Mouse (Mus musculus): ENCODE measurements around the gene Wdr13. TPM values are rescaled to one million over a fixed set of nuclear protein-coding genes. Genes with fewer than 3 reads are reported as not detected.
"Not testable (repeated sequence)": the region's sequence is repeated elsewhere in the genome, so short reads cannot be mapped to it uniquely, and the experiment has no call there.

Wdr13 gene
- total RNA-seq, 2 experiments from 2014 or later = 43.6 to 46.6 TPM

DNA sequence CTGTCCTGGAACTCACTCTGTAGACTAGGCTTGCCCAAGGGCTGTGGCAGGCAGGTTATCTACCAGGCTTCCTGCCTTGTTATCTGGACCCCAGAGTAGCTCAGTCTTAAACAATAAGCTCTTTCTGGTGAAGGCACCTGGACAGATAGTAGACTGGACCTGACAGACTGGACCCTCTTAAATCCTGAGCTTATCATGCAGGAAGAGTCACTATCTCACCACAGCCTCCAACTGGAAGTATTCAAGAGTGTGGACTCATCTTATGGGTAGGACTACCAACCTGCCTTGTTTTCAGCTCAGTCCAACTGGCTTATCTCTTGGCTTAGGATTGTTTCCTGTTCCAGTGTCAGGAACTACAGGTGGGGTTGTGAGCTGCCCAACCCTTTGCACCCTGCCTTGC lies 15.4 kb downstream of the Wdr13 start:
- intact Hi-C loops (cut with DNase I) = no loop called here
- no peak for DNase-seq (ENCODE audit: low spot score)

DNA sequence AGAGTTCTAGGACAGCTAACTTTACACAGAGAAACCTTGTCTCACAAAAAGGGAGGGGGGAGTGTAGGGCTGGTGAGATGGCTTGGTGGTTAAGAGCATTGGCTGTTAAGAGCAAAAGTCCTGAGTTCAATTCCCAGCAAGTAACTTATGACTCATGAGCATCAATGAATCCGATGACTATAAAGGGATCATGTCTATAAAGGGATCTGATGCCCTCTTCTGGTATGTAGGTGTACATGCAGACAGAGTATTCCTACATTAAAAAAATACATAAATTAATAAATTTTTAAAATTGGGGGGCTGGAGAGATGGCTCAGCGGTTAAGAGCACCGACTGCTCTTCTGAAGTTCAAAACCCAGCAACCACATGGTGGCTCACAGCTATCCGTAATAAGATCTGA lies 17.4 kb downstream of the Wdr13 start:
- no peak for DNase-seq (ENCODE audit: low spot score)
- intact Hi-C loops (cut with DNase I) = no loop called here

DNA sequence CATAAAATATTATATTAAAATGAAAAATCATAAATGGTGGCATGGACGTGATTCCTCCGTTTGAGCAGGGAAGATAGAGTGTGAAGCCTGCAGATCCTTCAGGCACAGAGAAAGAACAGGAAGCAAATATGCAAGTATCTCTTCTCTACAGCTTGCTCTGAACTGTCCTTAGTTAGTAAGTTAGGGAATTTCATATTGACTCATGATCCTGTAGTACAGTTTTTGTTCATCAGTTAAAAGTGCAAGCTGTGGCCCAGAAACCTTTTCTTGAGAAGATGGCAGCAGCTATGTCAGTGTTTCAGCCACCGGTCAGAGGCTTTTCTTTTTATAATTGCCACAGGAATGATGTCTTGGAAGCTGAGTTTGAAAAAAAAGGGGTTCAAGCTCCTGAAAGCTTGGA lies 27.7 kb downstream of the Wdr13 start:
- intact Hi-C loops (cut with DNase I) = no loop called here
- DNase-seq (ENCODE audit: low spot score) = no peak

DNA sequence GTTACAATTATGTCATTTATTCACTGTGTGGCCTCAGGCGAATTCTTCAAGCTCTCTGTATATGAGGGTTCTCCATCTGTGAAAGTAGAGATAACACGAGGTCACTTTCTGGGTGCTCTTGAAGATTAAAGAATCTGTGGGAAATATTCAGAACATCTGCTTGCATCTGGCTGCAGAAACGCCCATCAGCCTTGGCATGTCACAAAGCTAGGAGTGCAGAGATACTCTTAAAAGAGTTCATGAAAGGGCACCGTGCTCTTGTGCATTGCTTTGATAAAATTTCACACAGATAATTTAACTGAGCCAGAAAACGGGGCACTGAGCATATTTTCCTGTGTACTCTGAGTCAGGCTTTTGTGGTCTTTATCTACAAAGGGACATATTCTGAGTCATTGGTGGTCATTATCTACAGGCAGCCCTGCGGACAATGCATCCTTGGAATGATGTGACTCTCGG lies 30.5 kb downstream of the Wdr13 start:
- intact Hi-C loops (cut with DNase I) = no loop called here

DNA sequence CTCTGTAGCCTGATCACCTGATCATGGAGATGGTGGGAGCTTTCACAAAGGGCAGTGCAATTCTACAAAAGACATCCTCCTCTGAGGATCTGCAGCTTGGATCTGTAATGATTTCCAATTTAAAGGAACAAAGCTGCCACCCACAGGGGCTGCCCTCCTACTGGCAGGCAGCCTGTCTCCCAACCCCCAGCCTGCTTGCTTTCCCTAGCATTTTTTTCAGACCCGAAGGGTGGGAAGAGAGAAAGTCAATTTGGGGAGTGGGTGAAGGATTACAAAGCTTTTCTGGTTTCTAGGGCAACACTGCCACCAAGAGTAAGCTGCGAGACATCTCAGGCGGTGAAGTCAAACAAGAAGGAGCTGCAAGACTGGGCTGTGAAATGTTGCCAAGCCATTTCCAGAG lies 31.7 kb downstream of the Wdr13 start:
- intact Hi-C loops (cut with DNase I) = no loop called here
- DNase-seq (ENCODE audit: low spot score) = no peak

More for the DNA sequence above, 30.5 kb downstream of the Wdr13 start:
- no peak for DNase-seq (ENCODE audit: low spot score)

DNA sequence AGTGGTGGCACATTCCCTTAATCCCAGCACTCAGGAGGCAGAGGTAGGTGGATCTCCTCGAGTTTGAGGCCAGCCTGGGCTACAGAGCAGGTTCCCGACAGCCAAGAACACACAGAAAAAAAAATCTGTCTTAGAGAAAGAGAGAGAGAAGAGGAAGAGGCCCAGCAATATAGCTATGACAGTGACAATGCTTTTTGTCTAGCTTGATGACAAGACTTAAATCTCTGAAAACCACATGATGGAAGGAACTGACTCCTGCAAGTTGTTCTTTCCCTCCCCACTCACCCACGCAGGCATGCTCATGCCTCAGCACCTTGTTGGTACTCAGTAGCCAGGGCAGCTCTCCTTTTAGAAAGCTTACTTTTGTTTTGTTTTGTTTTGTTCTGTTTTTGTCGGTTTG lies 33.3 kb downstream of the Wdr13 start:
- intact Hi-C loops (cut with DNase I) = no loop called here
- DNase-seq (ENCODE audit: low spot score) = no peak

DNA sequence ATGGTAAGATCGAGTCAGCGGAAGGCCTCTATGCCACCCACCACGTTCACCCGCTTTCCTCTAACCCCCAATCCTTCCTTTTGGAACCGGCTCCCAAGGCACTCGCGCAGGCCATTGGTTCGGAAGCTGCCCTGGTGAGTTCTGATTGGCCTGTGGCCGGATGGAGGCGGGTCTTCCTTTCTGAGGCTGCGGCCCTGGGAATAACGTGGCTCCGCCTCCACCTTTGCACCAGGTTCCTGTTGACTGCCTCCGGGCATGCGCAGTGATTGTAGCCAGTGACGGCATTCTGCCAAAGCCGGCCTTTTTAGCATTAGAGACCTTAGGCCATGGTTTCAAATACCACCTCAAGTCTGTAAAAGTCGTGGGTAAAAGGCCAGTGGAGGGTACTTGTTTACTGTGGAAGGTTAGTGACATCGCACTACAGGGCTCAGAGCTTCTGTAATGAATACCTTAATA lies 35.9 kb downstream of the Wdr13 start:
- intact Hi-C loops (cut with DNase I) = no loop called here
- peak; percentile 93 for DNase-seq (ENCODE audit: low spot score)

DNA sequence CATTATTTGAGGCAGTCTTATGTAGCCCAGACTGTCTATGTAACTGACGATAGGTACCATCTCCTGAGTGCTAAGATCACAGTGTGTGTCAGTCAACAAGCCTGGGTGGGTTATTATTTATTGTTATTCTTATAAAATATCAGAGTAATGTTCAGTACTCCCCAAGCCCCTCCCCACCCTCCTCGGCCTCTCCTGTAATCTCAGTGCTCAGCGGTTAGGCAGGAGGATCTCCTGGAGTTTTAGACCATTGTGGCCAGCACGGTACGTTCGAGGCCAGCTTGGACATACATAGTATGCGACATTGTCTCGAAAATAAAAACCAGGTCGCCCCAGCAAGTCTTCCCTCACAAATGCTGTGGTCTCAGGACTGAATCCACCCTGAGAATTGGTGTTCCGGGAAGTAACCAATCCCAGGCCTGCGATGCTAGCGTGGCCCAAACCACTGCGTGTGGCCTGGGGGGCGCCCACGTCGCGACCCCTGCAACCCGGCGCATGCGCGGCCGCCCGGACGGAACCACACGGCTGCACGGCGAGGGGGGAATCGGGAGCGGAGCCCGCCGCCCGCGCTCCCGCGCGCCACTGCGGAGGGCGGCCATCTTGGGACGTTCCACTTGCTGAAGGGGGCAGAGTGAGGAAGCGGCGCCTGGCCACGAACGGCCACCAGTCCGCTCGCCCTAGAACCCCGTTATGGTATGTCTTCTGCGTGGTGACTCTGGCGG lies 36.5 kb downstream of the Wdr13 start:
- intact Hi-C loops (cut with DNase I) = not testable (repeated sequence)
- peak; percentile 87 for DNase-seq (ENCODE audit: low spot score)

DNA sequence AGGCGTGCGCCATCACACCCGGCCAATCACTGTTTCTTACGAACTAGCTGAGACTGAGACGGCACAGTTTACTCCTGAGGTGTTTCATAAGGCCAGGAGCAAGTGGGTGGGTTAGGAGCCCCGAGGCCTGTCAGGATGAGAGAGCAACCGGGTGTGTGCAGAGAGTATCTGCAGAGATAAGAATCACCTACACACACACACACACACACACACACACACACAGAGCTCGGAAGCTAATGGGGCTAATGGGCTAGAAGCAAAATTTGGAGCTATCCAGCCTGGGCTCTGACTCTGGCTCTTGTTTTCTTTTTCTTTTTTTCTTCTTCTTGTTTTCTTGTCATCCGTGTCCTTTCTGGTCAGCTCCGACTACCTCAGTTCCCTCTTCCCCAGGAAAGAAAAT lies 37.1 kb downstream of the Wdr13 start:
- intact Hi-C loops (cut with DNase I) = no loop called here
- DNase-seq (ENCODE audit: low spot score) = no peak

DNA sequence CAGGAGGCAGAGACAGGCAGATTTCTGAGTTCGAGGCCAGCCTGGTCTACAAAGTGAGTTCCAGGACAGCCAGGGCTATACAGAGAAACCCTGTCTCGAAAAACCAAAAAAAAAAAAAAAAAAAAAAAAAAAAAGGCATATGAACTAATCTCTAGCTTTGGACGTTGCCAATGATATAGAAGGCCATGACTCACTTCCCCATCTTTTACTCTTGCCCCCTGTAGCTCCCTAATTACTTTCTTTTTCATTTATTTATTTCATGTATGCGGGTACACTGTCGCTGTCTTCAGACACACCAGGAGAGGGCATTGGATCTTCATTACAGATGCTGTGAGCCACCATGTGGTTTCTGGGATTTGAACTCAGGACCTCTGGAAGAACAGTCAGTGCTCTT lies 41.7 kb downstream of the Wdr13 start:
- DNase-seq (ENCODE audit: low spot score); intact Hi-C loops (cut with DNase I): not testable (repeated sequence)

DNA sequence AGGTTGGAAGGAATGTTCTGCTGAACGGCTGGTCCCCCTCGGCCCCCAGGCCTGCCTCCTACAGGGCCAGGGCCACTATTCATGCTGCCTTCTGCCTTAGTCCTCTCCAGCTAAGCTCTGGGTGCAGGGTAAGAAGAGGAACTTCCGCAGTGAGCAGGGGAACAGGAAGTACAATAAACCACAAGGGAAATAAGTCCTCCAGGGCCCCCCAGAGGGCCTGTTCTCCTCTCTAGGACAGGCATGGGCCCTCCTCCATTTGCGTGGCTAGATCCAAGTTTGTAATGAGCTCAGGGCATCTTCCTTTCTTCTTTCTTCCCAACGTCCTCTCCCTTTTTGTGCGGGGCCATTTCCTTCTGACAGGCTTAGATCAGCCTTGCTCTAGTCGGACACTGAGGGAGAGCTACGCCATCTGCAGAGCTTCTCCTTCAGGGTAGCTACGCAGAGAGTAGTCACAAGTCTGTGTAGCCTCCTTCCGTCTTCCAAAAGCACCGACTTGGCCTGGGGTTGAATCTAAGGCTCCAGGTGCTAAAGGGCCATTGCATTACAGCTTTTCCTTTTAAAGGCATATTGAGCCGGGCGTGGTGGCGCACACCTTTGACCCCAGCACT lies 42.2 kb downstream of the Wdr13 start, which contains the start of gene Was:
Gene Was (minus strand): TSS at position 153 of the 608 bp plus-strand sequence.
- intact Hi-C loops (cut with DNase I) = no loop called here
- no peak for DNase-seq (ENCODE audit: low spot score)

DNA sequence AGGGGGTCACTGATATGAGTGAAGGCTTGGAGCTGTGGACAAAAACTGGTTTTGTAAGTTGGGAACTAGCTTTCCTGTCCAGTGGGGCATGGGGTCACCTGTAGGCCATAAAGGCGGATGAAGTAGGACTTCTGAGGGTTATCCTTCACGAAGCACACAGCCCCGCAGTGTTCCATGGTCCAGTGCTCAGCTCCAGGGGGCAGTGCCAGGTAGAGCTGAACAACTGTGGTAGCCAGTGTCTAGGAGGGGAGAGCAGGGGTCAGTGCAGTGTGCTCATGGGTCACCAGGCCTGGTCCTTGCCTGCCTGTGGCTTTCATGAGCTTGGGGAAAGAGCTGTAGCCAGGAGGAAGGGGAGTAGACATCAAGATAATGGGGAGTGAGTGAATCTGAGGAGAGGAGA lies 42.9 kb downstream of the Wdr13 start:
- intact Hi-C loops (cut with DNase I) = no loop called here
- no peak for DNase-seq (ENCODE audit: low spot score)

DNA sequence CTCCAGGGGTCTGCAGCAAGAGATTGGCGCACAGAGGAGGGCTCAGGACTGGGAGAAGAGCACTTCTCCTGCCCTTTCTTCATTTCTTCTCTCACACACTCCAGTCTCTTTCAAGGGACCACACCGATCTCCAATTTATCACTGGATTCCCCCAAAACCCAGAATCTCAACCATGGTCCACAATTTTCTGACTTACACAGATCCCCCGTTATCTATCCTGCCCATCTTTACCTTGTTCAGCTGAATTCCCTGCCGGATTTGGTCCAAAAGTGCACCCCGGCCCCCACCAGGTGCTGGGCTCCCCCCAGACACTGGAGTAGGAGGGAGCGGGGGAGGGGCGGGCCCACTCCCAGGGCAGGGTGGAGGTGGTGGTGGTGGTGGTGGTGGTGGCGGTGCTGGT lies 47.1 kb downstream of the Wdr13 start:
- no peak for DNase-seq (ENCODE audit: low spot score)
- intact Hi-C loops (cut with DNase I) = no loop called here

DNA sequence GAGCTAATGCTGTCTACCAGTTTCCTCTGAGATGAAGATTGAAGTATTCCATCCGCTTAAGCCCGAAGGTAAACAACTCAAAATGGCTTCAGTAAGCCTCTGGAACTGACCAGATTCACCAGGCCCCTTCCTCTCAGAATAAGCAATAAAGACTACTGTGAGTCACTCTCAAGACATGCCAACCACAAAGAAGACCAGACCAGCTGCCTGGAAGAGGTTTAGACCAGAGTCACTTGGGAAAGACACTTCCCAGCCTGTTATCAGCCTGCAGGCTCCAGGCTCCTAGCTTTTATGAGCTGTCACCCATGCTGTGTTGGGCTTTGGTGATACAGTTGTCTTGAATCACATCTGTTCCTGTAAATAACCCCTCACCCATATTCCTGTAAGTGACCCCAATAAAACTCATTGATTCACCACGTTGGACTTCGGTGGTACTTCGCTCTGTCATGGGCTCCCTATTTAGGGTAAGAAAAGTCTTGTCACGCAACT lies 47.9 kb downstream of the Wdr13 start:
- no peak for DNase-seq (ENCODE audit: low spot score)
- intact Hi-C loops (cut with DNase I) = no loop called here

DNA sequence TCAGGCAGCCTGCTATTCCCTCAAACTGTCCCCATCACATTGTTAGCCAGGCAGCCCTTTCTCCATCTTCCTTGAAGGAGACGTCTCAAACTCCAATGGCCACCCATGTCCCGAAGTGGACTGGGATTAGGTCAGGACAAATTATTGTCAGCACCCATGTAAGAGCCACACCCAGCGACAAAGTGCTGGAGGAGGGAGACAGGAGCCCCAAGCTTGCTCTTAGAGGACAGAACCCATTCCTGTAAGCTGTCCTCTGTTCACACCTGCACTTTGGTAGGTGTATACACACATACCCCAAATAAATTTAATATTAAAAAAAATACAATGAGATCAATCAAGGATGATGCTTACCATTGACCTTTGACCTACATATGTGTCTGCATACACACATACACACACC lies 57.6 kb downstream of the Wdr13 start:
- intact Hi-C loops (cut with DNase I) = loop anchor here (10.0 kb wide), 2 partner anchors 170 to 180 kb away; partner anchors contain the start of genes Pqbp1 and Timm17b
- DNase-seq (ENCODE audit: low spot score) = no peak

DNA sequence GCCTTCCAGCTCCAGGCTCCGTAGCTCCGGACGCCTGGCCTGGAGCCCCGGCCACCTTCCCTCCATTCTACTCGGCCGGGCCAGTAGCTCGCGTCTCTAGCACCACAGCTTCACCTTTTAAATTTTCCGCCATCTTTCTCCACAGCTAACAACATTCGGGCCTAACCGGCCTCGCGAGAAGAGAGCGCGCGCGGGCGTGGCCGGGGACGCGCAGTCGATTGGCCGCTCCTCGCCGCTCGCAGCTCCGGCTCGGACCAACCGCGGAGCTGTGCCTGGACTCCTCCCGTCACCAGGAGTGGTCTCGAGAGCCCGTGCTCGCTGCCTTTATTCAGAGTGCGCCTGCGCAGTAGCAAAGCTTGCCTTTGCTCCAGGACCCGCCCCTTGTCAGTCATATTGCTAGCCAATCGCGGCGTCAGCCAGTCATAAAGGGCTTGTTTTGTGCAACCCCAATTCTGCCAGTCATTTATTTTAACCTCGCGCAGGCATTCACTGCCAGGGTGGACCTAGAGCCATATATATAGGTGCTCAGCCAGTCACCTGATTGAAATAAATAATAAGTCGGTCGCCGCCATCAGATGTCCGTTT lies 58.2 kb downstream of the Wdr13 start, which contains the start of gene Suv39h1:
Gene Suv39h1 (minus strand): TSS at position 331 of the 585 bp plus-strand sequence.
- intact Hi-C loops (cut with DNase I) = loop anchor here (10.0 kb wide), 2 partner anchors 170 to 180 kb away; partner anchors contain the start of genes Pqbp1 and Timm17b
- peak; percentile 93 for DNase-seq (ENCODE audit: low spot score)

DNA sequence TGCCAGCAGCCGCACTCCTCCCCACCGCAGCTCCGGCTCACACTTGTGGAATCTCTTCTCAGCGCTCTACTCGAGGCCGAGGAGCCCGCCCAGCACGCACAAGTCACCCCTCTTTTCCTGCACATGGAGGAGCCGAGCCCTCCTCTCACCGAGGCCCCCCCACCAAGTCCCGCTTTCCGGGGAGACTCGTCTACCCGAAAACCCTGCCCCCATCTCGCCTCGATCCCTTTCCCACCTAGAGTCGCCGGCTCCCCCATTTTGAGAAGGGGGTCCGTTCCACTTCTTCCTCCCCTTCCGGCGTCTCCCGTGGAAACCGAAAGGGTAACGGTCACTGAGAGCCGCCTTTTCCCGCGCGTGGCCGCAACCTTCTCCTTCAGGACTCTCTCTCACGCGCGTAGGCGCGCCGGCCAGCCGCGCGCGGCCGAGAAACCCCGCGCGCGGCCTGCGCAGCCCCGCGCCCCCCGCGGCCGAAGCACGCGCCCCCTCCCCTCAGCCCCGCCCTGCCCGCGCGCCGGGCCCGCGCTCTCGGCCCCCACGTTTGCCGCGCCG lies 58.7 kb downstream of the Wdr13 start:
- DNase-seq (ENCODE audit: low spot score) = no peak
- intact Hi-C loops (cut with DNase I) = loop anchor here (10.0 kb wide), 2 partner anchors 171 to 179 kb away; partner anchors contain the start of genes Pqbp1 and Timm17b

Measured in heart, postnatal 25 days (tissue).